Mouse (Mus musculus): Measurements from ENCODE around the gene Chid1. TPM values are rescaled to one million over a fixed set of nuclear protein-coding genes. Genes with fewer than 3 reads are reported as not detected.

Gene Chid1
- total RNA-seq (2021): 10 to 100 TPM; 59.2 to 72.0 TPM
- long read RNA-seq, experiment 1, full-length matches to known transcripts: 48 of 63 reads
- long read RNA-seq, experiment 1, partial matches to known transcripts: 7 of 63 reads
- long read RNA-seq, experiment 1, other reads (novel, unspliced or antisense): 8 of 63 reads
- long read RNA-seq, experiment 2, full-length matches to known transcripts: 25 of 38 reads
- long read RNA-seq, experiment 2, partial matches to known transcripts: 4 of 38 reads
- long read RNA-seq, experiment 2, other reads (novel, unspliced or antisense): 9 of 38 reads

DNA sequence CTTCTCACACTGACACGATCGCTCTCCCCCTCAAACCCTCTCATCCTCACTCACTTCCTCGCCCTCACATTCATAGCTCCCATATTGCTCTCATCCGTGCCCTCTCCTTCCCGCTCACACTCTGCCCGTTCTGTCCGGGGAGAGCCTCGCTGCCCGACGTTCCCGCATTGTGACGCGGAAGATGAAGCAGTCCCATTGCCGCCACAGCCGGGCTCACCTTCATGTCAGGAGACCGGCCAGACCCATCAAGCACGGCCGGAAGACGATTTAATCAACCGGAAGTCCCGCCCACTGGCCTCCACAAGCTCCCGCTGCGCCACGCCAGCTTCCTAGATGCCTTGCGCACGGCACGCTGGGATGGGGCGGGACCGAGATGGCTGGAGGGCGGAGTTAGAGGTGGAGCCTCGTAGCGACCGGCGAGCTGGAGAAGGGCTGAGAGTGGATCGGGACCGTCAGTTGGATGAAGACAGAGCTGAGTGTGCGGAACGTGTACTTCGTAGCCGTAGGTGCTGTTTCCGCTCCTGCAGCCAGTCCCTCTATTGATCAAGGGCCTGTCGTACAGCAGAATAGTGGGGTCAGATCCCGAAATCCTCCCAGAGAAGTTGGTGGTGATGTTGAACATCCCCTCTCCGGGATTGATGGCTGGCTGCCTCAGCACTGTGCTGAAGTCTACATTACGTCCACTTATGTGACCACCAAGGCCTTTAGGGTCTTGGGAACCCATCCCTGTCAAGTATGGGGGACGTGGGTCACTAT is at the start of gene Chid1:
Gene Chid1, minus strand, starts transcription at position 302 of the 756 bp plus-strand sequence.
- H3K27ac ChIP-seq: peak within 1 kb of the TSS; percentile 87
- H3K4me3 ChIP-seq: peak within 1 kb of the TSS; percentile 84
- intact Hi-C loops (cut with DNase I): loop anchor here (1.0 to 10.0 kb wide), 4 partner anchors 21 to 365 kb away; no protein-coding TSS in a partner anchor
- DNase-seq (ENCODE audit: extremely low spot score in 1 of 2, low spot score in 2 of 2): peak; percentile 96
- TF ChIP-seq CTCF (IDR thresholded peaks at IDR 0.05): no peak

DNA sequence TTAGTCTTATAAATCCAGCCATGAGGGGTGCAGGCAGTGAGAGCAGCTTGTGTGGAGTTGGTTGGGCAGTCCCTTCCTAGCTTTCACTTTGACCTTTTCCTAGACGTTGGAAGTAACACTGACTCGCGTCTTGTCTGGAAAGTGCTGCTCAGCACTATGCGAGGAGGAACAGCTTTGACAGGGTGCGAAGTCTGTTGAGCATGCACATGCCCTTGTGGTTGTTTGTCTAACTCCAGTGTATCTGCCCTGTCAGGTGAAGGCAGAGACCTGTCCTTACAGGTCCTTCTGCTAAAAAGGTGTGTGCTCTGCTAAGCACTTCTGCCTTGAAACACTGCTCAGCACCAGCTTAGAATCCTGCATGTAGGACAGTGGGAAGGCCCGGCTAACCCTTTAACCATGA is 49.2 kb upstream of the Chid1 start:
- H3K4me3 ChIP-seq: no peak overlapping the region

DNA sequence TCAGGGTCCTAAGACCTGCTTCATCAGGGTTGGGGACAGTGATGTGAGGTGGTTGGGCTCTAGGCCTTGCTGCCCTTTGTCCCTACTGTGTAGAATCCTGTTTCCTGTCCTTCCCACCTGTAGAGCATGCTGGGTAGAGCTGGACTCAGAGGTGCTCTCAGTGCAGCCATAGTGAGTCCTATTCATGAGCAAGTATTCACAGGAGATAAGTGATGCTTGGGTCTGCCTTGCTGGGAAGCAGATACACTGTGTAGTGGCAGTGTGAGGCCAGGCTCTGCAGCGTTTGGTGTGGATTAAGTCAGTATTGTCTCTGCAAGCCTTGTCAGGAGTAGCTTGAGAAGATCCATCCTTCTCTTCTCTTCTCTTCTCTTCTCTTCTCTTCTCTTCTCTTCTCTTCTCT is 46.2 kb upstream of the Chid1 start:
- H3K27ac ChIP-seq: no peak overlapping the region
- intact Hi-C loops (cut with DNase I): no loop called here
- no peak for TF ChIP-seq CTCF (IDR thresholded peaks at IDR 0.05)
- no peak overlapping the region for H3K4me3 ChIP-seq
- DNase-seq (ENCODE audit: extremely low spot score in 1 of 2, low spot score in 2 of 2): no peak

More for the DNA sequence above, 49.2 kb upstream of the Chid1 start:
- no peak for DNase-seq (ENCODE audit: extremely low spot score in 1 of 2, low spot score in 2 of 2)
- intact Hi-C loops (cut with DNase I): no loop called here
- no peak for TF ChIP-seq CTCF (IDR thresholded peaks at IDR 0.05)
- H3K27ac ChIP-seq: no peak overlapping the region

DNA sequence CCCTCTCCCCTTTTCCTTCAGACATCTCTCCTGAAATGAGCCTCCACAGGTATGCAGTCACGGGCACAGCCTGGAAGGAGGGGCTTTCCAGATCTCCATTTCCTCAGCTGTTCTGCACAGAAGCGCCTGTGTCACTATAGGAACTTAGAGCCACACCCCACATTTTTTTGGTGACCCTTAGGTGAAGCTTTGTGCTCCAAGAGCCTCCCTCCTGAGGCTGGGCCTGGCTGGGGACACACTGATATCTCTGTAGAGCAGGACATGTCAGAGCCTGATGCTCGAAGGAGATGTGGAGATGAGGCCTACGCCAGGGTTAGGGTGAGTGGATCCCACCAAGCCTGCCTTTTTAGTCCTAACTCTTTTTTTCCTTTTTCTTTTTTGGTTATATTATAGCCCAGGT is 45.6 kb upstream of the Chid1 start:
- no peak for TF ChIP-seq CTCF (IDR thresholded peaks at IDR 0.05)
- intact Hi-C loops (cut with DNase I): no loop called here

DNA sequence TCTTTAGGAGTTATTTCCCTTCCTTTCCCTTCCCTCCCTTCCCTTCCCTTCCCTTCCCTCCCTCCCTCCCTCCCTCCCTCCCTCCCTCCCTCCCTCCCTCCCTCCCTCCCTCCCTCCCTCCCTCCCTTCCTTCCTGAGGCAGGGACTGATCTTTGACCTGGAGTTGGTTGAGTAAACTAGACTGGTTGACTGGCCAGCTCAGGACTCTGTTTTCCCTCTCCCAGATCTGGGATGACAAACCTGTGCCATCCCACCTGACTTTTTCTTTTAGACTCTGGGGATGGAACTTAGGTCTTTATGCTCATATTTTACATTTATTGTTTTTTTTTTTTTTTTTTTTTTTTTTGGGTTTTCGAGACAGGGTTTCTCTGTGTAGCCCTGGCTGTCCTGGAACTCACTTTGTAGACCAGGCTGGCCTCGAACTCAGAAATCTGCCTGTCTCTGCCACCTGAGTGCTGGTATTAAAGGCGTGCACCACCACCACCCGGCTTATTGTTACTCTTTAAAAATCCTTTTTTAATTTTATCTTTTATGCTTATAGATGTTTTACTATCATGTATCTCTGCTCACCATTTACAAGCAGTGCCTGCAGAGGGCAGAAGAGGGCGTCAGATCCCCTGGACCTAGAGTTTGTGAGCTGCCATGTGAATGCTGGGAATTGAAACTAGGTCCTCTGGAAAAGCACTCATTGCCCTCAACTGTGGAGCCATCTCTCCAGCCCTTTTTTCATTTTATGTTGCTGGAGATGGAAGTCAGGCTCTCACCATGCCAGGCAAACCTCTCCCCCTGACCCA is 44.6 kb upstream of the Chid1 start:
- DNase-seq (ENCODE audit: extremely low spot score in 1 of 2, low spot score in 2 of 2): no peak
- TF ChIP-seq CTCF (IDR thresholded peaks at IDR 0.05): peak; percentile 12; the same call in 1 of the 2 replicates
- intact Hi-C loops (cut with DNase I): no loop called here

More for the DNA sequence above, 45.6 kb upstream of the Chid1 start:
- DNase-seq (ENCODE audit: extremely low spot score in 1 of 2, low spot score in 2 of 2): no peak
- Histone ChIP-seq H3K4me3 (no peak overlapping the region), H3K27ac (no peak overlapping the region)

DNA sequence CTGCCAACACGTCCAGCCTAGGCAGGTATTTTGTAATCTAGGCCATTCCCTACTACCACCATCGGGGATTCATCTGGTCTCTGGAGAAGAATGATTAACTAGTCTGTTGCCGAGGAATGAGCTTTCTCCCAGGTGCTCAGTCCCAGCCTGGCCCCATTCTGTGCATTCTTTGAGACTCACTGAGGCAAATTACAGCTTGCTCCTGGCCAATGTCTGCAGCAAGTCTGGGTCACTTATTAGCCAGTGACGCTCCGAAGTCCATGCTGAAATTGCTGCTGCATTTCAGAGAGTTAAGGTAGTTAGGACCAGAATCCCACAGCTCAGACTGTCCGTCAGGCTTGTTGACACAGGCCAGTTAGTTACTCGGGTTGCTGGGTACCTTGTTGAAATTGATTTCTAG is 41.7 kb upstream of the Chid1 start:
- intact Hi-C loops (cut with DNase I): no loop called here
- no peak overlapping the region for H3K4me3 ChIP-seq
- DNase-seq (ENCODE audit: extremely low spot score in 1 of 2, low spot score in 2 of 2): no peak
- no peak for TF ChIP-seq CTCF (IDR thresholded peaks at IDR 0.05)
- no peak overlapping the region for H3K27ac ChIP-seq

More for the DNA sequence above, 44.6 kb upstream of the Chid1 start:
- Histone ChIP-seq H3K27ac (no peak overlapping the region), H3K4me3 (no peak overlapping the region)

DNA sequence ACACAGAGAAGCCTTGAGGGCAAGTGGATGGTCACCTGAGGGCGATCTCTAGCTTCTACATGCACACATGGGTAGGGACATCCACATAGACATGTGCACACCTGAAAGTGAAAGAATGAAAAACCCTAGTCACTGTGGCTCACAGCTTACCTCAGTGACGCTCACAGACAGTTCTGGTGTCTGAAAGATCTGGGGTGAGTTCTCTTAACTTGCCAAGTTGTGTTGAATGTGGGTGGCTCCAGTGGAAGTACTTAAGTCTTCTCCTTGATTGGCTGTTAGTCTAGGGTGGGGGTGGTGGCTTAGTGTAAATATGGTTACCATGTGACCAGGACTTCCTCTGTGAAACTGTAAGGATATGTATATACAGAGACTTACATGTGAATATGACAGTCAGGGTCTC is 39.3 kb upstream of the Chid1 start:
- Histone ChIP-seq H3K27ac (no peak overlapping the region), H3K4me3 (no peak overlapping the region)
- no peak for DNase-seq (ENCODE audit: extremely low spot score in 1 of 2, low spot score in 2 of 2)
- intact Hi-C loops (cut with DNase I): no loop called here
- TF ChIP-seq CTCF (IDR thresholded peaks at IDR 0.05): no peak

DNA sequence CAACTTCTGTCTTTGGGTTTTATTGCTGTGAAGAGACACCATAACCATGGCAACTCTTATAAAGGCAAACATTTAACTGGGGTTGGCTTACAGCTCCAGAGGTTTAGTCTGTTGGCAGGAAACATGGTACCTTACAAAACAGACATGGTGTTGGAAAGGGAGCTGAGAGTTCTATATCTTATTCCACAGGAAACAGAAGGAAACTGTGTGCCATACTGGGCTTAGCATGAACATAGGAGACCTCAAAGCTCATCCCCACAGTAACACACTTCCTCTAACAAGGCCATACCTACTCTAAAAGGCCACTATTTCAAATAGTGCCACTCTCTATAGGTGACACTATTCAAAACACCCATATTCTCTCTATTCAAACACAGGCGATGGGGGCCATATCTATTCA is 38.9 kb upstream of the Chid1 start:
- Histone ChIP-seq H3K4me3 (no peak overlapping the region), H3K27ac (no peak overlapping the region)
- no peak for DNase-seq (ENCODE audit: extremely low spot score in 1 of 2, low spot score in 2 of 2)
- no peak for TF ChIP-seq CTCF (IDR thresholded peaks at IDR 0.05)
- intact Hi-C loops (cut with DNase I): no loop called here

DNA sequence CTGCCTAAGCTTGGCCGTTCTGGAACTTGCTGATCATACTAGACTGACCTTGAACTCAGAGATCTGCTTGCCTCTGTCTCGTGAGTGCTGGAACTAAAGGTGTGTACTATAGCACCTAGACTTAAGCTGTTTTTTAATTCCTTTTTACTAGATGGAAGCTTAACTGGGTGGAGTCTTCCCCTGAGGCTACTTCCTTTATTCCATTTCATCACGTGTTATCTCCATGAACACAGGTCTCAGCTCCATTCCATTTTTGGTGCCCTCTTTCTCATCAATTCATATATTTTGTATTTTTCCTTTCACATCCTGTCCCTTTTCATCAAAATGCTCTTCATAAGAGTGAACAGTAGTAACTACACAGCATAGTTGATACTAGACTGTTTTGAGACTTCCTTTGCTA is 38.1 kb upstream of the Chid1 start:
- H3K4me3 ChIP-seq: no peak overlapping the region
- H3K27ac ChIP-seq: no peak overlapping the region
- DNase-seq (ENCODE audit: extremely low spot score in 1 of 2, low spot score in 2 of 2): no peak
- intact Hi-C loops (cut with DNase I): no loop called here
- TF ChIP-seq CTCF (IDR thresholded peaks at IDR 0.05): no peak

DNA sequence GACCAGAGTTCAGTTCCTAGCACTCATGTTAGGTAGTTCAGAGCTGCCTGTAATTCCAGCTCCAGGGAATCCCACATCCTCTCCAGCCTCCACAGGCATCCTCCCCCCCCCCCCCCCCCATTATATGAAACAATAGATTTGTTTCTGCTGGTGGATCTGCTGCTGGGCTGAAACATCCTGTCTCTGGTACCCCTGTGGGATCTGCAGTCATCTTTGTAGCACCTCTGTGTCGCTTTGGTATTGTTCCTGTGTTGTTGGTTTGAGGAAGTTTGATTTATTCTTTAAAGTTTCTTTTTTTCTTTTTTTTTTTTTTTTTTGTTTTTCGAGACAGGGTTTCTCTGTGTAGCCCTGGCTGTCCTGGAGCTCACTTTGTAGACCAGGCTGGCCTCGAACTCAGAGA is 35.8 kb upstream of the Chid1 start:
- TF ChIP-seq CTCF (IDR thresholded peaks at IDR 0.05): no peak

DNA sequence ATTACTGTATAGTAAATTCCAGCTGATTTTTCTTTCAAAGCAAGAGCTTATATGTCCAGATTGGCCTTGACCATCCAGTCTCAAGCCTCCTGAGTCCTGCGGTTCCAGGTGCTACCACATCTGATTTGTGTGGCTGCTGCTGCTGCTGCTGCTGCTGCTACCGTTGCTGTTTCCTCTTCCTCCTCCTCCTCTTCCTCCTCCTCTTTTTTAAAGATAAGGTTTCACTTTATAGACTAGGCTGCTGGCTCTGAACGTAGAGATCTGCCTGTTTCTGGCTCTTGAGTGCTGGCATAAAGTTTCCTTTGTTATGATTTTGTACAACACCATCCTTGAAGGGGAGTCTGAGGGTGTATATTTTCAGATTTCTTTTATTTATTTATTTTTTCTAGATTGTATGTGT is 34.4 kb upstream of the Chid1 start:
- Histone ChIP-seq H3K4me3 (no peak overlapping the region), H3K27ac (no peak overlapping the region)
- TF ChIP-seq CTCF (IDR thresholded peaks at IDR 0.05): no peak
- intact Hi-C loops (cut with DNase I): no loop called here
- no peak for DNase-seq (ENCODE audit: extremely low spot score in 1 of 2, low spot score in 2 of 2)

More for the DNA sequence above, 35.8 kb upstream of the Chid1 start:
- intact Hi-C loops (cut with DNase I): no loop called here
- Histone ChIP-seq H3K4me3 (no peak overlapping the region), H3K27ac (no peak overlapping the region)
- no peak for DNase-seq (ENCODE audit: extremely low spot score in 1 of 2, low spot score in 2 of 2)

All from left cerebral cortex, adult 2 months (tissue).